Mouse (Mus musculus) ES-E14 (cell line): ENCODE results near the gene Pld1.

Source experiments
- CHD2 ChIP-seq: IDR thresholded peaks from 2 replicates; pipeline ENCODE4 v1.6.1; 2014; ENCODE audit warnings: mild to moderate bottlenecking, low read depth, low read length, inconsistent platforms
- HCFC1 ChIP-seq: IDR thresholded peaks from 2 replicates; pipeline ENCODE4 v1.6.1; 2012; ENCODE audit warnings: low read length, inconsistent platforms, borderline replicate concordance; ENCODE audit not compliant: insufficient read depth
- MAFK ChIP-seq: IDR thresholded peaks from 2 replicates; pipeline ENCODE4 v1.6.1; 2014; ENCODE audit warnings: mild to moderate bottlenecking, low read depth, low read length, inconsistent platforms; ENCODE audit not compliant: insufficient read depth
- ZC3H11A ChIP-seq: IDR thresholded peaks from 2 replicates; pipeline ENCODE4 v1.6.1; 2012; ENCODE audit warnings: low read depth, mild to moderate bottlenecking, inconsistent platforms, low read length, borderline replicate concordance
- ZNF384 ChIP-seq: IDR thresholded peaks from 2 replicates; pipeline ENCODE4 v1.6.1; 2012; ENCODE audit warnings: low read depth, low read length, inconsistent platforms

GRCm38 (mm10) chr3:27942991-27943390 lies 4.5 kb downstream of the Pld1 start:
- TF ChIP-seq HCFC1 (no peak), ZC3H11A (no peak), CHD2 (no peak), MAFK (no peak), ZNF384 (no peak)
